ENCODE assay signal across 17 mouse cellular contexts in the genomic region with DNA sequence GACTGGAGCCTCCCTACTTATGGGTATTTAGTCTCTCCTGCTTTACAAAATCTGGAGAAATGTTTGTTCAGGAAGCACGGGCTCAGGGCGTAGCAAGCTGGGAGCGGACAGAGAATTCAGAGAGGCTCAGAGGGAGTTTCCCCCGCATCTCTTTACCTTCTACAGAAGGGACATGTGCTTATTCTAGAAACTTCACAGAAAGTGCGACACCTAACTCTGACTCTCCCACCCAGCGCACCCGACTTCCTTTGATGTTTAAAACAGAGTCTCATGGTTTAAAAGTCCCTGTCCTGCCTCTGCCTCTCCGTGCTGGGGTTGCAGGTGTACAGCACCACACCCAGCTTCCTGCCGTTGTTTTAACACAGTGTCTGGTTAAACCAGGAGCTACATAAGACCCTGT. TPM values are rescaled to one million over a fixed set of nuclear protein-coding genes. Genes with fewer than 3 reads are reported as not detected.
DNase-seq lines count a peak whose midpoint lies in the region; ATAC-seq and TF ChIP-seq lines count a peak whose summit lies in the region.
"Had no signal": no experiment of that assay in that cellular context is flagged by ENCODE, and none has a peak within 500 bp of the region (broad histone marks: within the 10 kb centered on the region; RNA-seq: fewer than 3 reads in every experiment).

No protein-coding gene starts in this region.

- no peak for ATAC-seq in liver, embryonic 13.5 days (ENCODE audit: low read depth)
- no peak for ATAC-seq in liver, embryonic 11.5 days (replicated peaks; ENCODE audit: low FRiP score)
- peak; percentile 91 for ATAC-seq in CD4-positive, CD25-positive, alpha-beta regulatory T cell, adult 4 months
- ATAC-seq in inflammation-experienced regulatory T-cells, adult 6 months, result peak; percentile 90
- ATAC-seq: hindbrain, postnatal 0 days; liver, postnatal 0 days had no signal

- TF ChIP-seq POLR2A in thymus, adult 2 months (IDR thresholded peaks at IDR 0.05; ENCODE audit: control insufficient read depth, extremely low read depth, insufficient read depth, low read length, poor library complexity), result no peak

- peaks cover 13% of the 10 kb centered on the region for H3K36me3 ChIP-seq in liver, embryonic 13.5 days
- peaks cover 6% of the 10 kb centered on the region; the same call in 1 of the 2 replicates for H3K36me3 ChIP-seq in liver, embryonic 11.5 days (ENCODE audit: control insufficient read depth, insufficient read depth, low read length)
- no peaks in the 10 kb centered on the region for H3K36me3 ChIP-seq in thymus, adult 2 months (ENCODE audit: control insufficient read depth, insufficient read depth, low read length)
- H3K36me3 ChIP-seq: heart, embryonic 15.5 days; midbrain, embryonic 10.5 days; neural tube, embryonic 12.5 days had no signal

- WGBS in liver, embryonic 13.5 days (ENCODE audit: insufficient replicate concordance), result 68% methylated on average over 9 of the region's 9 CpGs
- 73% methylated on average over 9 of the region's 9 CpGs for WGBS in liver, embryonic 11.5 days
- 4% methylated on average over 9 of the region's 9 CpGs for WGBS in thymus, adult 2 months

- peaks cover 63% of the 10 kb centered on the region for H3K4me1 ChIP-seq in liver, embryonic 13.5 days (replicated peaks)
- H3K4me1 ChIP-seq in liver, embryonic 11.5 days (replicated peaks; ENCODE audit: control insufficient read depth, insufficient read depth, low read length), result peaks cover 17% of the 10 kb centered on the region
- peaks cover 38% of the 10 kb centered on the region for H3K4me1 ChIP-seq in thymus, adult 2 months (replicated peaks; ENCODE audit: control insufficient read depth, insufficient read depth, low read length)

- no peak overlapping the region for H3K4me3 ChIP-seq in liver, embryonic 13.5 days (replicated peaks)
- no peak overlapping the region for H3K4me3 ChIP-seq in liver, embryonic 11.5 days (ENCODE audit: low read depth, low read length)
- H3K4me3 ChIP-seq in thymus, adult 2 months (ENCODE audit: control insufficient read depth, insufficient read depth, low read length), result peak overlapping the region; percentile 48
- H3K4me3 ChIP-seq: heart, embryonic 15.5 days; midbrain, embryonic 10.5 days; neural tube, embryonic 12.5 days had no signal

- no peaks in the 10 kb centered on the region for H3K9me3 ChIP-seq in liver, embryonic 13.5 days (replicated peaks)
- no peaks in the 10 kb centered on the region for H3K9me3 ChIP-seq in liver, embryonic 11.5 days (ENCODE audit: control insufficient read depth, low read length)
- H3K9me3 ChIP-seq: heart, embryonic 15.5 days; midbrain, embryonic 10.5 days; neural tube, embryonic 12.5 days had no signal

- H3K9ac ChIP-seq in liver, embryonic 13.5 days, result no peak overlapping the region
- no peak overlapping the region for H3K9ac ChIP-seq in liver, embryonic 11.5 days (ENCODE audit: low read depth, low read length)
- H3K9ac ChIP-seq: heart, embryonic 15.5 days; liver, postnatal 0 days; neural tube, embryonic 12.5 days had no signal

- no peak for DNase-seq in liver, embryonic 13.5 days
- DNase-seq in liver, embryonic 11.5 days (ENCODE audit: low spot score), result no peak
- peak; percentile 81 for DNase-seq in thymus, adult 2 months
- no peak for DNase-seq in cerebellum, adult 9-10 months
- DNase-seq in MN1 (ENCODE audit: low spot score), result no peak
- no peak for DNase-seq in left cerebral cortex, postnatal 36 days (ENCODE audit: low spot score in 2 of 2)
- DNase-seq: cerebellum, adult 11-12 months; layer of hippocampus, adult 9-11 months; liver, postnatal 0 days; retina, postnatal 1 day had no signal

- no peaks in the 10 kb centered on the region for H3K27me3 ChIP-seq in liver, embryonic 13.5 days
- no peaks in the 10 kb centered on the region for H3K27me3 ChIP-seq in liver, embryonic 11.5 days (replicated peaks; ENCODE audit: control insufficient read depth, insufficient read depth, low read length)
- H3K27me3 ChIP-seq in thymus, adult 2 months (ENCODE audit: control insufficient read depth, insufficient read depth, low read length), result no peaks in the 10 kb centered on the region
- H3K27me3 ChIP-seq: heart, embryonic 15.5 days; neural tube, embryonic 12.5 days had no signal

- H3K4me2 ChIP-seq in liver, embryonic 13.5 days, result no peak overlapping the region
- H3K4me2 ChIP-seq in liver, embryonic 11.5 days, result no peak overlapping the region
- H3K4me2 ChIP-seq: heart, embryonic 15.5 days; neural tube, embryonic 12.5 days had no signal

- TF ChIP-seq CTCF in thymus, adult 2 months (IDR thresholded peaks at IDR 0.05; ENCODE audit: borderline replicate concordance, control insufficient read depth, extremely low read depth, insufficient read depth, low read length, poor library complexity), result no peak

- H3K27ac ChIP-seq in liver, embryonic 13.5 days, result peak overlapping the region; percentile 40; the same call in 1 of the 2 replicates
- H3K27ac ChIP-seq in liver, embryonic 11.5 days (ENCODE audit: low read depth, low read length), result no peak overlapping the region
- peak overlapping the region; percentile 99 for H3K27ac ChIP-seq in thymus, adult 2 months (ENCODE audit: control insufficient read depth, insufficient read depth, low read length)
- H3K27ac ChIP-seq: heart, embryonic 15.5 days; hindbrain, postnatal 0 days; midbrain, embryonic 10.5 days; neural tube, embryonic 12.5 days had no signal

- intact Hi-C loops in left cerebral cortex, postnatal 36 days (cut with DNase I), result no loop called here

RNA-seq across cellular contexts. Expression of gene Supt4a, which starts 16.5 kb away (rescaled TPM):
- 219 and 233 TPM in 2 replicates for polyA plus RNA-seq in liver, embryonic 13.5 days (2015; fragmentation: Nextera tagmentation; extraction: Ambion mirVana)
- polyA plus RNA-seq in liver, embryonic 11.5 days (2014; fragmentation: Nextera tagmentation; extraction: Ambion mirVana), result 233 and 240 TPM in 2 replicates
- 100 to 1,000 TPM; 346 to 405 TPM for polyA plus RNA-seq in CD4-positive, CD25-positive, alpha-beta regulatory T cell, adult 4 months (2017; shearing (Covaris generic))
- polyA plus RNA-seq in inflammation-experienced regulatory T-cells, adult 6 months (2017; shearing (Covaris generic)), result 100 to 1,000 TPM; 357 to 377 (median 371) TPM
- 172 and 215 TPM in 2 replicates for polyA plus RNA-seq in thymus, adult 2 months (2012; rRNA removed)
- total RNA-seq in left cerebral cortex, postnatal 36 days (2021), result 10 to 100 TPM; 67.7 to 83.3 TPM

RNA-seq across cellular contexts. Expression of gene Tspoap1, which starts 39.5 kb away (rescaled TPM):
- polyA plus RNA-seq in liver, embryonic 13.5 days (2015; fragmentation: Nextera tagmentation; extraction: Ambion mirVana), result 2.7 and 3.1 TPM in 2 replicates
- polyA plus RNA-seq in liver, embryonic 11.5 days (2014; fragmentation: Nextera tagmentation; extraction: Ambion mirVana), result 7.7 and 9.3 TPM in 2 replicates
- polyA plus RNA-seq in CD4-positive, CD25-positive, alpha-beta regulatory T cell, adult 4 months (2017; shearing (Covaris generic)), result 1 to 10 TPM; 3.1 to 3.7 TPM
- polyA plus RNA-seq in inflammation-experienced regulatory T-cells, adult 6 months (2017; shearing (Covaris generic)), result 1 to 10 TPM; 1.7 to 3.8 (median 3.4) TPM
- 25.3 and 27.9 TPM in 2 replicates for polyA plus RNA-seq in thymus, adult 2 months (2012; rRNA removed)
- 100 to 1,000 TPM; 158 to 214 TPM for total RNA-seq in left cerebral cortex, postnatal 36 days (2021)
- polyA plus RNA-seq: C2C12 had no signal

RNA-seq across cellular contexts. Expression of gene Rnf43, which starts 58.3 kb away (rescaled TPM):
- polyA plus RNA-seq in liver, embryonic 13.5 days (2015; fragmentation: Nextera tagmentation; extraction: Ambion mirVana), result 3.8 and 5.5 TPM in 2 replicates
- 8.2 and 10.0 TPM in 2 replicates for polyA plus RNA-seq in liver, embryonic 11.5 days (2014; fragmentation: Nextera tagmentation; extraction: Ambion mirVana)
- polyA plus RNA-seq in CD4-positive, CD25-positive, alpha-beta regulatory T cell, adult 4 months (2017; shearing (Covaris generic)), result 10 to 100 TPM; 24.9 to 25.4 TPM
- polyA plus RNA-seq in inflammation-experienced regulatory T-cells, adult 6 months (2017; shearing (Covaris generic)), result 10 to 100 TPM; 35.2 to 53.0 (median 47.2) TPM
- polyA plus RNA-seq in thymus, adult 2 months (2012; rRNA removed), result 6.6 and 9.0 TPM in 2 replicates
- 1 to 10 TPM; 2.8 to 2.9 TPM for total RNA-seq in left cerebral cortex, postnatal 36 days (2021)
- polyA plus RNA-seq: C2C12 had no signal

Comparison
In these comparisons a context has a peak if more than half of its experiments do, and no peak if none do; other contexts are left out.
1. ATAC-seq: peak in CD4-positive, CD25-positive, alpha-beta regulatory T cell, adult 4 months (single experiment) and inflammation-experienced regulatory T-cells, adult 6 months (single experiment); none in liver, embryonic 13.5 days (single experiment) and liver, embryonic 11.5 days (single experiment).